Mouse (Mus musculus) urinary bladder, postnatal 4 days (tissue): ENCODE results near the gene Ccnl1.

Experiments used
- DNase-seq, 2 experiments: peaks; one replicate each; pipeline ENCODE4 v3.0.0; 2021 to 2022; ENCODE audit warnings: low spot score in 2 of 2

The Ccnl1 gene

GRCm38 (mm10) chr3:65959416-65960001 is 1.5 kb upstream of the Ccnl1 start:
- DNase-seq: no peak

- no peak for DNase-seq
Observed at GRCm38 (mm10) chr3:65958840-65959185, 764 bp upstream of the Ccnl1 start.

- peak; percentile 58 to 65 for DNase-seq
Observed at GRCm38 (mm10) chr3:65957271-65958101, 563 bp downstream of the Ccnl1 start.

GRCm38 (mm10) chr3:65954499-65955391 is 3.3 kb downstream of the Ccnl1 start:
- no peak for DNase-seq

- DNase-seq: no peak
Observed at GRCm38 (mm10) chr3:65950831-65951365, 7.2 kb downstream of the Ccnl1 start.

GRCm38 (mm10) chr3:65950304-65950703 is 7.7 kb downstream of the Ccnl1 start:
- no peak for DNase-seq

GRCm38 (mm10) chr3:65945277-65945932 is 12.6 kb downstream of the Ccnl1 start:
- no peak for DNase-seq

- no peak for DNase-seq
Observed at GRCm38 (mm10) chr3:65944713-65945112, 13.3 kb downstream of the Ccnl1 start.

GRCm38 (mm10) chr3:65943453-65943852 is 14.6 kb downstream of the Ccnl1 start:
- no peak for DNase-seq

GRCm38 (mm10) chr3:65941052-65941451 is 17.0 kb downstream of the Ccnl1 start:
- DNase-seq: no peak

- peak in 1 of 2 experiments; percentile 4 for DNase-seq
Observed at GRCm38 (mm10) chr3:65938211-65938610, 19.8 kb downstream of the Ccnl1 start.

GRCm38 (mm10) chr3:65936384-65936783 is 21.7 kb downstream of the Ccnl1 start:
- DNase-seq: no peak

GRCm38 (mm10) chr3:65935153-65935552 is 22.9 kb downstream of the Ccnl1 start:
- no peak for DNase-seq

GRCm38 (mm10) chr3:65933726-65934125 is 24.3 kb downstream of the Ccnl1 start:
- no peak for DNase-seq

GRCm38 (mm10) chr3:65931542-65931941 is 26.5 kb downstream of the Ccnl1 start:
- DNase-seq: no peak

GRCm38 (mm10) chr3:65930636-65931035 is 27.4 kb downstream of the Ccnl1 start:
- no peak for DNase-seq

GRCm38 (mm10) chr3:65929821-65930633 is 28.0 kb downstream of the Ccnl1 start:
- no peak for DNase-seq

GRCm38 (mm10) chr3:65929304-65929783 is 28.7 kb downstream of the Ccnl1 start:
- DNase-seq: peak; percentile 74 to 82

GRCm38 (mm10) chr3:65928614-65929272 is 29.3 kb downstream of the Ccnl1 start:
- DNase-seq: no peak

GRCm38 (mm10) chr3:65927685-65928084 is 30.4 kb downstream of the Ccnl1 start:
- DNase-seq: peak in 1 of 2 experiments; percentile 59
